Mouse (Mus musculus): ENCODE data around the gene Lsm7.

DNA sequence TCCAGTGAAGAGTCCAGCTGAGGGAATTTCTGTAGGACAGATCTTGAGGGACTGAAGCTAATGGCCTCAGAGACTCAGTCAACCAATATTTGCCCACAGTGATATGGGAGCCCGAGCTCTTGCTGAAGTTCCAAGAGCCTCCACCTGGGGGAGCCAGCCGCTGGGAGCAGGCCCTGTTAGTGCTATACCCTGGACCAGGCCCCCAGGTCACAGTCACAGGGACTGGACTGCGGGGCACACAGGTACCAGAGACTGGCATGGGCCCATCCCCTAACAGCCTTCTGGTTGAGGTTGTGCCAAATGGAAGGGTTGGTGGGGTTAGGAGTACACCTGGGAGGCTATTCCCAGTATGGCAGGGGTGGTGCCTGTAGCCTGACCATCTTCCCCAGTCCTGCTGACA lies 49.1 kb downstream of the Lsm7 start:
- TF ChIP-seq CTCF (IDR thresholded peaks at IDR 0.05; ENCODE audit: borderline replicate concordance, insufficient read depth, low read length) (0 out of 2 replicates have a peak, but pooled peaks have one; percentile 9), POLR2A (IDR thresholded peaks at IDR 0.05; ENCODE audit: low read depth, low read length) (no peak)
